Mouse (Mus musculus) skeletal muscle tissue, adult 2 months (tissue): ENCODE measurements at regions not wholly inside any gene's neighbourhood (a gene's known extent, or its start where the extent isn't known, plus 50 kb on each side); places are given as distances from the start of the nearest gene placed in this dataset.

ENCODE experiments used
- DNase-seq: peaks from one replicate; pipeline ENCODE4 v3.0.0-alpha.2; 2012; ENCODE audit warnings: low read depth, low spot score

- no peak for DNase-seq
Observed at GRCm38 (mm10) chr2:160583506-160583905, 62.2 kb upstream of the Top1 start.

GRCm38 (mm10) chr2:160584568-160584967, 61.1 kb upstream of the Top1 start:
- no peak for DNase-seq

GRCm38 (mm10) chr2:160587015-160587835, 58.5 kb upstream of the Top1 start:
- no peak for DNase-seq

- DNase-seq = no peak
Observed at GRCm38 (mm10) chr2:160588401-160588800, 57.3 kb upstream of the Top1 start.

GRCm38 (mm10) chr2:160590209-160590910, 55.3 kb upstream of the Top1 start:
- DNase-seq = no peak

GRCm38 (mm10) chr2:160591446-160592180, 54.1 kb upstream of the Top1 start:
- no peak for DNase-seq

GRCm38 (mm10) chr2:160593035-160593434, 52.7 kb upstream of the Top1 start:
- DNase-seq = peak; percentile 50
